Mouse (Mus musculus) forebrain, embryonic 12.5 days (tissue): ENCODE data around the gene Slc37a2. TPM values are rescaled to one million over a fixed set of nuclear protein-coding genes. Genes with fewer than 3 reads are reported as not detected.
A peak's percentile ranks its signal among the peaks of the same experiment; 100 is the strongest.

ENCODE experiments used
- ATAC-seq: fragments of 200-750 bp; cut with Nextera tagmentation; 2 replicates; pipeline ENCODE4 v1.8.0; 2017; ENCODE audit warnings: moderate TSS enrichment; ENCODE audit not compliant: low FRiP score
- H3K27ac ChIP-seq: fragments of 300-500 bp; sonication (generic); 2 replicates; pipeline ENCODE4 v1.5.1; 2016; ENCODE audit warnings: mild to moderate bottlenecking
- H3K27me3 ChIP-seq: fragments of 300-500 bp; sonication (generic); 2 replicates; pipeline ENCODE4 v1.6.1; 2016; ENCODE audit warnings: mild to moderate bottlenecking
- H3K36me3 ChIP-seq: fragments of 300-500 bp; sonication (generic); replicated peaks from 2 replicates; pipeline ENCODE4 v1.6.1; 2016; ENCODE audit warnings: mild to moderate bottlenecking
- H3K4me1 ChIP-seq: fragments of 300-500 bp; sonication (generic); 2 replicates; pipeline ENCODE4 v1.6.1; 2016
- H3K4me2 ChIP-seq: fragments of 300-500 bp; sonication (generic); 2 replicates; pipeline ENCODE4 v1.6.1; 2016; ENCODE audit warnings: mild to moderate bottlenecking, moderate library complexity
- H3K4me3 ChIP-seq: fragments of 300-500 bp; sonication (generic); replicated peaks from 2 replicates; pipeline ENCODE4 v1.5.1; 2016; ENCODE audit warnings: mild to moderate bottlenecking
- H3K9ac ChIP-seq: fragments of 300-500 bp; sonication (generic); 2 replicates; pipeline ENCODE4 v1.6.1; 2016; ENCODE audit warnings: mild to moderate bottlenecking
- H3K9me3 ChIP-seq: fragments of 300-500 bp; sonication (generic); 2 replicates; pipeline ENCODE4 v1.6.1; 2016
- WGBS: fragments of 180-500 bp; shearing (Covaris S2); methylation state at CpG from one replicate; pipeline ENCODE4 v1.1.7; 2016; 5-methylcytosine and 5-hydroxymethylcytosine counted together
- polyA plus RNA-seq: library from polyadenylated mRNA; unstranded; fragments of >200 nt; fragmentation: Nextera tagmentation; extraction: Ambion mirVana; gene quantifications from 2 replicates; pipeline ENCODE4 v1.2.1, GENCODE M21; 2016

The Slc37a2 gene
- polyA plus RNA-seq, 1 experiment from 2014 or later: 1.1 TPM

GRCm38 (mm10) chr9:37244600-37244999, 10.9 kb downstream of the Slc37a2 start:
- Histone ChIP-seq H3K36me3 (no peaks in the 10 kb centered on the region), H3K4me2 (no peak overlapping the region), H3K4me3 (no peak overlapping the region), H3K9me3 (no peaks in the 10 kb centered on the region), H3K27me3 (no peaks in the 10 kb centered on the region), H3K4me1 (peaks cover 6% of the 10 kb centered on the region), H3K9ac (no peak overlapping the region), H3K27ac (no peak overlapping the region)
- 95% methylated on average over 1 of the region's 1 CpGs for WGBS
- ATAC-seq: no peak

GRCm38 (mm10) chr9:37242764-37243163, 12.8 kb downstream of the Slc37a2 start:
- Histone ChIP-seq H3K4me2 (no peak overlapping the region), H3K9ac (no peak overlapping the region), H3K27ac (no peak overlapping the region), H3K27me3 (no peaks in the 10 kb centered on the region), H3K4me3 (no peak overlapping the region), H3K4me1 (no peaks in the 10 kb centered on the region), H3K9me3 (no peaks in the 10 kb centered on the region), H3K36me3 (no peaks in the 10 kb centered on the region)
- no peak for ATAC-seq
- WGBS: 86% methylated on average over 3 of the region's 3 CpGs

- no peak overlapping the region for H3K9ac ChIP-seq
- H3K27me3 ChIP-seq: no peaks in the 10 kb centered on the region
- WGBS: 77% methylated on average over 4 of the region's 4 CpGs
- no peaks in the 10 kb centered on the region for H3K4me1 ChIP-seq
- no peaks in the 10 kb centered on the region for H3K36me3 ChIP-seq
- H3K4me3 ChIP-seq: no peak overlapping the region
- H3K27ac ChIP-seq: no peak overlapping the region
- H3K4me2 ChIP-seq: no peak overlapping the region
- H3K9me3 ChIP-seq: no peaks in the 10 kb centered on the region
- no peak for ATAC-seq
These were observed 19.4 kb downstream of the Slc37a2 start for GRCm38 (mm10) chr9:37235951-37236737.

GRCm38 (mm10) chr9:37232201-37233195, 23.0 kb downstream of the Slc37a2 start:
- Histone ChIP-seq H3K4me1 (peaks cover 6% of the 10 kb centered on the region; the same call in 1 of the 2 replicates), H3K4me2 (no peak overlapping the region), H3K9ac (no peak overlapping the region), H3K36me3 (no peaks in the 10 kb centered on the region), H3K27ac (no peak overlapping the region), H3K4me3 (no peak overlapping the region), H3K27me3 (no peaks in the 10 kb centered on the region), H3K9me3 (no peaks in the 10 kb centered on the region)
- 64% methylated on average over 22 of the region's 22 CpGs for WGBS
- no peak for ATAC-seq

GRCm38 (mm10) chr9:37230486-37231195, 24.9 kb downstream of the Slc37a2 start:
- WGBS: 94% methylated on average over 9 of the region's 9 CpGs
- Histone ChIP-seq H3K4me3 (no peak overlapping the region), H3K9me3 (no peaks in the 10 kb centered on the region), H3K4me2 (no peak overlapping the region), H3K27ac (no peak overlapping the region), H3K36me3 (peaks cover 2% of the 10 kb centered on the region; the same call in 1 of the 2 replicates), H3K4me1 (peaks cover 6% of the 10 kb centered on the region; the same call in 1 of the 2 replicates), H3K27me3 (no peaks in the 10 kb centered on the region), H3K9ac (no peak overlapping the region)
- ATAC-seq: no peak

- no peaks in the 10 kb centered on the region for H3K9me3 ChIP-seq
- H3K9ac ChIP-seq: no peak overlapping the region
- H3K4me3 ChIP-seq: no peak overlapping the region
- H3K27ac ChIP-seq: no peak overlapping the region
- peak; percentile 83 for ATAC-seq
- H3K27me3 ChIP-seq: no peaks in the 10 kb centered on the region
- H3K4me1 ChIP-seq: peaks cover 6% of the 10 kb centered on the region; the same call in 1 of the 2 replicates
- no peak overlapping the region for H3K4me2 ChIP-seq
- peaks cover 3% of the 10 kb centered on the region; the same call in 1 of the 2 replicates for H3K36me3 ChIP-seq
- WGBS: 0% methylated on average over 1 of the region's 1 CpGs
These were observed 25.6 kb downstream of the Slc37a2 start for GRCm38 (mm10) chr9:37229880-37230325.

- Histone ChIP-seq H3K4me3 (no peak overlapping the region), H3K9me3 (no peaks in the 10 kb centered on the region), H3K36me3 (peaks cover 10% of the 10 kb centered on the region; the same call in 1 of the 2 replicates), H3K4me2 (no peak overlapping the region), H3K27me3 (no peaks in the 10 kb centered on the region), H3K4me1 (peaks cover 6% of the 10 kb centered on the region), H3K9ac (no peak overlapping the region), H3K27ac (no peak overlapping the region)
- no peak for ATAC-seq
- 97% methylated on average over 1 of the region's 1 CpGs for WGBS
These were observed 30.0 kb downstream of the Slc37a2 start for GRCm38 (mm10) chr9:37225581-37225980.

GRCm38 (mm10) chr9:37220755-37221154, 34.8 kb downstream of the Slc37a2 start:
- H3K4me2 ChIP-seq: no peak overlapping the region
- no peaks in the 10 kb centered on the region; the same call in 1 of the 2 replicates for H3K4me1 ChIP-seq
- H3K9ac ChIP-seq: no peak overlapping the region
- peaks cover 16% of the 10 kb centered on the region; the same call in 1 of the 2 replicates for H3K36me3 ChIP-seq
- H3K4me3 ChIP-seq: no peak overlapping the region
- no peak overlapping the region for H3K27ac ChIP-seq
- WGBS: 63% methylated on average over 8 of the region's 8 CpGs
- no peaks in the 10 kb centered on the region for H3K27me3 ChIP-seq
- H3K9me3 ChIP-seq: no peaks in the 10 kb centered on the region
- no peak for ATAC-seq

- Histone ChIP-seq H3K27ac (no peak overlapping the region), H3K9me3 (no peaks in the 10 kb centered on the region), H3K4me3 (no peak overlapping the region), H3K36me3 (0 out of 2 replicates have a peak, but pooled peaks cover 2% of the 10 kb centered on the region), H3K4me2 (no peak overlapping the region), H3K4me1 (no peaks in the 10 kb centered on the region), H3K27me3 (no peaks in the 10 kb centered on the region), H3K9ac (no peak overlapping the region)
- no peak for ATAC-seq
- 89% methylated on average over 9 of the region's 9 CpGs for WGBS
These were observed 41.0 kb downstream of the Slc37a2 start for GRCm38 (mm10) chr9:37214327-37215060.

- 0 out of 2 replicates have a peak, but pooled peaks cover 2% of the 10 kb centered on the region for H3K36me3 ChIP-seq
- no peak overlapping the region for H3K4me3 ChIP-seq
- 86% methylated on average over 13 of the region's 13 CpGs for WGBS
- ATAC-seq: no peak
- H3K9ac ChIP-seq: no peak overlapping the region
- no peaks in the 10 kb centered on the region for H3K27me3 ChIP-seq
- H3K4me1 ChIP-seq: peaks cover 11% of the 10 kb centered on the region
- H3K27ac ChIP-seq: no peak overlapping the region
- H3K9me3 ChIP-seq: no peaks in the 10 kb centered on the region
- H3K4me2 ChIP-seq: no peak overlapping the region
These were observed 42.3 kb downstream of the Slc37a2 start for GRCm38 (mm10) chr9:37213060-37213738.

GRCm38 (mm10) chr9:37207929-37208411, 47.6 kb downstream of the Slc37a2 start, which contains the start of gene Tmem218:
TSS of gene Tmem218 (plus strand) at chr9:37208223.
- Histone ChIP-seq H3K4me1 (peaks cover 26% of the 10 kb centered on the region), H3K36me3 (no peaks in the 10 kb centered on the region), H3K9me3 (no peaks in the 10 kb centered on the region), H3K27ac (peak within 1 kb of the TSS; percentile 85), H3K4me3 (peak within 1 kb of the TSS; percentile 71), H3K27me3 (no peaks in the 10 kb centered on the region), H3K9ac (peak within 1 kb of the TSS; percentile 68), H3K4me2 (peak within 1 kb of the TSS; percentile 73)
- peak; percentile 100 for ATAC-seq
- 0% methylated on average over 21 of the region's 21 CpGs for WGBS
